Mouse (Mus musculus) thymus, adult 18-20 months (tissue): ENCODE data around the gene Auts2.

ENCODE experiments used
- DNase-seq, 2 experiments: peaks; one replicate each; pipeline ENCODE4 v3.0.0; 2022; ENCODE audit warnings: mixed read lengths in 2 of 2

Gene Auts2

GRCm38 (mm10) chr5:131468609-131469008 lies 1074.5 kb downstream of the Auts2 start:
- no peak for DNase-seq

- no peak for DNase-seq
Measured at GRCm38 (mm10) chr5:131466131-131466530, 1077.0 kb downstream of the Auts2 start.

DNA sequence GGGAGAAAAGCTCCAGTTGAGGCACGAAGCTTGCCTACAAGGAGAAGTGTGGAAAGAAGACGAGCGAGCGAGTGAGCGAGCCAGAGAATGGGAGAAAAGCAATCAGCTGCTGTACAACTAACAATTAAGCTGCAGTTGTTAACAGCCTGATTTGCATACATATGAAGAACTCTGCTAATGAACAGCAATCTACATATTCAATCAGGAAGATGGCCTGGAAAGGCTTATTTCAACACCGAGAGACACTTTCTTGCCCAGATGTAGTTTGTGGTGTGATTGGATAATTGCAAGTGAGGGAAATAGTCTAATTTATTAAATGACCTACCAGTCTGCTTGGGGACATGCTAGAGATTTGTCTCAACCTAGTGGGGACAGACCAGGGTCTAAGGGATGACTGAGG lies 1079.7 kb downstream of the Auts2 start:
- no peak for DNase-seq

DNA sequence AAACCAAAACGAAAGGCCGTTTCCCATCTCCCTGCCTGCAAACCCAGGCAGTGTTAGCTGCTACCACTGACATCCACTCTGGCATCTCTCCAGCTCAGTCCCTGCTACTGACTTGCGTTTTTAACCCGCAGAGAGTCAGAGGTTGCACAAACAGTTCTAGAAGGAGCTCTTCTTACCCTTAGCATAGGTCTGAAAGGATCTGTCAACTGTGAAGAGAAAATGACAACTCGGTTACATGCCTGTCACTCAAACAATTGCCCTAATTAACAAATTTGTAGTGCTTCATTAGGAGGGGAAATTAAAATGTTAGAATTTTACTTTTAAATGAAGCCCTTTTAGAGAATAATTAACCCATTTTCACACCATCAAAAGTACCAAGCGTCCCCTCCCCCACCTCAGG lies 1083.2 kb downstream of the Auts2 start:
- no peak for DNase-seq

GRCm38 (mm10) chr5:131459549-131459948 lies 1083.6 kb downstream of the Auts2 start:
- no peak for DNase-seq

GRCm38 (mm10) chr5:131458700-131459099 lies 1084.4 kb downstream of the Auts2 start:
- no peak for DNase-seq

DNA sequence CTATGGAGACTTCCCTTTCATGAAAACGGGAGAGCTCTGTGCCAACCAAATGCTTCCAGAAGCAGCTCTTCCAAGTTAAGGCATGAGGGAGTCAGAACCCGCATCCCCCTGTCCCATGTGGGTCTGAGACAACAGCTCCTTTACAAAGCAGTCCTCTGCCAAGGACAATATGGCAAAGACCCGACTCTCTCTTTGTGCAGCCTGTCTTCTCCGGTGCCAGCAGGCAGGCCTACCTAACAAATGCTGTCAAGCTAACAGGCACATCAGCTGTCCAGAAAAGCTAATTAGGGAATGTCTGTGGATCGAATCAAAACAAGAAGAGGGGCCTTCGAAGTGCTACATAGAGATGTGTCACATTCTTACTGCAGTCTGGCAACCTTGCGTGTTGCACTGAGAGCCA lies 1085.1 kb downstream of the Auts2 start:
- no peak for DNase-seq

GRCm38 (mm10) chr5:131449181-131449868 lies 1093.8 kb downstream of the Auts2 start:
- no peak for DNase-seq

DNA sequence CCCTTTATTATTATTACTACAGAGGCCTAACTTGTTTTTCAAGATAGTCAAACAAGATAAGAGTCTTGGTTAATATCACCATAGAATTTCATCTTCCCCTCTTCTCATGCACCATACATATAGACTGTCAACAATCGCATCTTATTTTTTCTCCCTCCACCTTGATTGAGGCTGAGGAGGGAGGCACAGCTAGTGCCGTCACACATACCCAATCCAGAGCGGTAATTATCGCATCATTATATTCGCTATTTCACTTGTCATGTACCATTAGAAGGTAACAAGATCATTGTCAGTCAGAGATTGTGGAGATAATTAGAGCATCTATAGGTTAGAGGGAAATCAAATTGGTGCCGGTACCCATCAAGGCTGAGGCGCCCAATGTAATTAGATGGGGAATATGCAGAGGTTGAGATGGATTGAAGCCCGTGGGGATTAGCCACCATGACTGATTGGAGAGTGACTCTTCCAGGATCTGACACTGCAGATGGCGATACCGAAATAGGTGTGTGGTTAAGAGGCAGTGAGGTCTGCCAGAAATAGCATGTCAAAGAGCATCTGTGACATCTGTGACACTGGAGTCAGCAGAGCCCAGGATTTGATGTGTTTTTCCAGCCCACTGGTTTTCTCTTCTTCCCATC lies 1107.8 kb downstream of the Auts2 start:
- no peak for DNase-seq

DNA sequence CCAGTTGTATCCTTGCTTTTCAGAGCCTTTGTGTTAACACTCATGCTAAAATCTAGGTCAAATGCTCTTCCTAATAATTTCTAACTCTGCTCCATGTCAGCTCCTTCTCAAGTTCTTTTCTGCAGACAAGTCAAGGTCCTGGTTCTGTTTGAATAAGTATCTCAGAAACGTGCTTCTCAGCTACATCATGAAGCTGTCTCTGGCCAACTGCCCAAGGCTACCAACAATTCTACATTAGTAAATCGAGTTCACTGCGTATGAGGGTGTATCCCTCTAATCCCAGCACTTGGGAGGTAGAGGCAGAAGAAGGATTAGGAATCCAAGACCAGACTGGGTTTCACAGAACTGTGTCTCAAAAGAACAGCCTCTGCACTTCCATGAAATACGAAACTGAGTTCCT lies 1109.9 kb downstream of the Auts2 start:
- no peak for DNase-seq

GRCm38 (mm10) chr5:131431896-131432295 lies 1111.2 kb downstream of the Auts2 start:
- DNase-seq: no peak

GRCm38 (mm10) chr5:131430109-131430508 lies 1113.0 kb downstream of the Auts2 start:
- no peak for DNase-seq

GRCm38 (mm10) chr5:131429563-131429962 lies 1113.6 kb downstream of the Auts2 start:
- no peak for DNase-seq

- no peak for DNase-seq
Measured at GRCm38 (mm10) chr5:131427734-131428413, 1115.3 kb downstream of the Auts2 start.

GRCm38 (mm10) chr5:131422737-131423136 lies 1120.4 kb downstream of the Auts2 start:
- no peak for DNase-seq

DNA sequence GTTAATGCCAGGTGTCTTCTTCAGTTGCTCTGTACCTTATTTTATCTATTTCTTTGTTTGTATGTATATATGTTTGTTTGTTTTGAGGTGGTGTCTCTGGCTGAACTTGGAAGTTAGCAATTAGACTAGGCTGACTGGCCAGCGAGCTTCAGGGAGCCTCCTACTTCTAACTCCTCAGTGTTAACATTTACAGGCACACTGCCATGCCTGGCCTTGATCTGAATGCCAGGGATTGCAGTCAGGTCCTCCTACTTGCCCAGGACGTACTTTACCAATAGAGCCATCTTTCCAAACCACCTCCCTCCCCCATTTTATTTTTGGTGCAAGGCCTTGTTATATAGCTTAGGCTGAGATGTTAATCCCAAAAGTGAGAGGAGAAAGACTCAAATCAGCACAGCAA lies 1122.7 kb downstream of the Auts2 start:
- DNase-seq: no peak

DNA sequence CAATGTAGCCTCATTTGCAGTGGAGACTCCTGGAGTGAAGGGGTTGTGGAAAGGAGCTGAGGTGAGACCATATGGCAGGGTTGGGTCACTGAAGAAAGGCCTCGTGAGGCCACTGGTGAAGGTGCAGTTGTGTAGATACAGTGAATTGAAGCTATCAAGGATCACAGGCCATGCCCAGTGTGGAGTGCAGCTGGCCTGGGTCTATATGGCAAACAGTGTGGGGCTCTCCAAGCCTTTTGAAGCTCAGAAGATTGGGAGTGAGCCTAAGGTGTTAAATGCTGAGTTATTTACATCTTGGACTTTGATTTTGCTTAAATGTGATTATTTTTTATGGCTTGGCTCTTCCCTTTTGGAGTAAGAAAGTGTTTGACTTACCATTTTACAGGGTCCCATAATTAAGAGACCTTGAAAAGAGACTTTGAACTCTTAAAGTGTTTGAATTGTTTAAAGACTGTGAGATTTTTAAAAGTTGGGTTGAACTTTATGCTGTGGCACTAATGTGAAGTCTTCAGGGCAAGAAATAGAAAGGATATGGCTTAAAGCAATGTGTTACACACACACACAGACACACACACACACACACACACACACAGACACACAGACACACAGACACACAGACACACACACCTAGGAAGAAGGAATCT lies 1127.1 kb downstream of the Auts2 start:
- no peak for DNase-seq

DNA sequence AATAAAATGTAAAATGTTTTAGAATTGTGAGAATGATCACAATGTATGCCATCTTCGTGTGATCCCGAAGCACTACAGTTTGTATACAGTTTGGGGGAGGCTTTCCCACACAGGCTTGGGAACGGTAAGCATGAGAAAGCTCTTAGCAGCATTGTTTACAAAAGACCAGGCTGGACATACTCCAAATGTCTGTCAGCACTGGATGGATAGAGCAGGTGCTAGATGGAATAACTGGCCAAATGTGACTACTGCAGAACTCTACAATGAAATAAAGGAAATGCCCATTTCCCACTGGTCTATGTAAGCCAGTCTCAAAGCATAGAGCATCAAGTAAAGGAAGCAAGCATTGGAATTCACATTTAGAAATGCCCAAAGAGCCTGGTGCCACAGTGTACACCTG lies 1144.9 kb downstream of the Auts2 start:
- DNase-seq: no peak

- DNase-seq: no peak
Measured at GRCm38 (mm10) chr5:131395756-131396155, 1147.4 kb downstream of the Auts2 start.
